Mouse (Mus musculus) v-Abl transformed pro-B cells (cell line): ENCODE data around the gene Bscl2.

Source experiments
- in situ Hi-C, 2 experiments: fragments of 400-800 bp; cut with MboI; formaldehyde crosslinking; loops; one replicate each; pipeline ENCODE4 v1.15.1; 2025; ENCODE audit not compliant: unreplicated experiment in 2 of 2

The Bscl2 gene

GRCm38 (mm10) chr19:8853117-8853516 is 15.8 kb downstream of the Bscl2 start:
- in situ Hi-C loops: loop anchor here (10.0 to 25.0 kb wide), 3 partner anchors 109 to 992 kb away; partner anchors contain the start of genes Eef1g (in 1 of the 2), Scgb2a2 (in 1 of the 2) and Tut1 (in 1 of the 2)

- in situ Hi-C loops: loop anchor here (5.0 to 25.0 kb wide), 5 partner anchors 105 to 987 kb away; partner anchors contain the start of genes Eef1g (in 1 of the 2), Scgb2a2 (in 1 of the 2) and Tut1 (in 1 of the 2)
Observed at GRCm38 (mm10) chr19:8857689-8858088, 20.4 kb downstream of the Bscl2 start.

GRCm38 (mm10) chr19:8859018-8859417 is 21.8 kb downstream of the Bscl2 start:
- in situ Hi-C loops: loop anchor here (5.0 to 25.0 kb wide), 5 partner anchors 103 to 986 kb away; partner anchors contain the start of genes Eef1g (in 1 of the 2), Scgb2a2 (in 1 of the 2) and Tut1 (in 1 of the 2)

GRCm38 (mm10) chr19:8864265-8864664 is 27.0 kb downstream of the Bscl2 start:
- in situ Hi-C loops: loop anchor here in 1 of 2 experiments (25.0 kb wide), 1 partner anchor 98 kb away; the partner anchor contains the start of genes Eef1g and Tut1

- in situ Hi-C loops: loop anchor here in 1 of 2 experiments (25.0 kb wide), 1 partner anchor 92 kb away; the partner anchor contains the start of genes Eef1g and Tut1
Observed at GRCm38 (mm10) chr19:8870381-8870780, 33.1 kb downstream of the Bscl2 start.

GRCm38 (mm10) chr19:8870838-8871237 is 33.6 kb downstream of the Bscl2 start:
- in situ Hi-C loops: loop anchor here in 1 of 2 experiments (25.0 kb wide), 1 partner anchor 91 kb away; the partner anchor contains the start of genes Eef1g and Tut1

- in situ Hi-C loops: loop anchor here in 1 of 2 experiments (25.0 kb wide), 1 partner anchor 91 kb away; the partner anchor contains the start of genes Eef1g and Tut1
Observed at GRCm38 (mm10) chr19:8871267-8872186, 34.3 kb downstream of the Bscl2 start, which contains the start of gene Ubxn1. TSS of gene Ubxn1 (plus strand) at chr19:8871496.

GRCm38 (mm10) chr19:8872266-8872840 is 35.1 kb downstream of the Bscl2 start:
- in situ Hi-C loops: loop anchor here in 1 of 2 experiments (25.0 kb wide), 1 partner anchor 90 kb away; the partner anchor contains the start of genes Eef1g and Tut1

- in situ Hi-C loops: loop anchor here in 1 of 2 experiments (25.0 kb wide), 1 partner anchor 1388 kb away; the partner anchor contains the start of genes Atl3 and Rtn3
Observed at GRCm38 (mm10) chr19:8875031-8875430, 37.8 kb downstream of the Bscl2 start.

GRCm38 (mm10) chr19:8880311-8881033 is 43.2 kb downstream of the Bscl2 start, which contains the start of gene Uqcc3:
TSS of gene Uqcc3 (minus strand) at chr19:8880923.
- in situ Hi-C loops: loop anchor here in 1 of 2 experiments (5.0 to 25.0 kb wide), 2 partner anchors 82 to 1393 kb away; partner anchors contain the start of genes Atl3 and Rtn3

- in situ Hi-C loops: loop anchor here in 1 of 2 experiments (5.0 to 25.0 kb wide), 2 partner anchors 81 to 1394 kb away; partner anchors contain the start of genes Atl3 and Rtn3
Observed at GRCm38 (mm10) chr19:8881034-8881392, 43.7 kb downstream of the Bscl2 start.

- in situ Hi-C loops: loop anchor here in 1 of 2 experiments (5.0 to 25.0 kb wide), 2 partner anchors 79 to 1396 kb away; partner anchors contain the start of genes Atl3 and Rtn3
Observed at GRCm38 (mm10) chr19:8883616-8884015, 46.3 kb downstream of the Bscl2 start, which contains the start of the genes Lbhd1 and Gm49403. TSS of gene Lbhd1 (plus strand) at chr19:8883732. TSS of gene Gm49403 (plus strand) at chr19:8883930.

- in situ Hi-C loops: loop anchor here in 1 of 2 experiments (25.0 kb wide), 1 partner anchor 1400 kb away; the partner anchor contains the start of genes Atl3 and Rtn3
Observed at GRCm38 (mm10) chr19:8886916-8887584, 49.8 kb downstream of the Bscl2 start.

- in situ Hi-C loops: loop anchor here in 1 of 2 experiments (25.0 kb wide), 1 partner anchor 1401 kb away; the partner anchor contains the start of genes Atl3 and Rtn3
Observed at GRCm38 (mm10) chr19:8887585-8888463, 50.6 kb downstream of the Bscl2 start.

- in situ Hi-C loops: loop anchor here in 1 of 2 experiments (25.0 kb wide), 1 partner anchor 1401 kb away; the partner anchor contains the start of genes Atl3 and Rtn3
Observed at GRCm38 (mm10) chr19:8888511-8889385, 51.5 kb downstream of the Bscl2 start, which contains the start of the genes 1810009A15Rik and Gm49416. TSS of gene 1810009A15Rik (plus strand) at chr19:8888853. TSS of gene Gm49416 (plus strand) at chr19:8888926.
